Mouse (Mus musculus): ENCODE measurements around the gene Rsbn1l. TPM values are rescaled to one million over a fixed set of nuclear protein-coding genes. Genes with fewer than 3 reads are reported as not detected.

Gene Rsbn1l
- polyA plus RNA-seq, 1 experiment = 6.1 TPM

- Histone ChIP-seq H3K4me1 (ENCODE audit: control insufficient read depth, insufficient read depth, insufficient read length) (peaks cover 49% of the 10 kb centered on the region), H3K27me3 (ENCODE audit: control insufficient read depth, insufficient read depth, low read length) (no peaks in the 10 kb centered on the region), H3K27ac (ENCODE audit: insufficient read depth, low read length) (0 out of 2 replicates have a peak overlapping the region, but pooled peaks have one; percentile 3), H3K36me3 (ENCODE audit: control insufficient read depth, insufficient read depth, low read length) (no peaks in the 10 kb centered on the region), H3K4me3 (ENCODE audit: extremely low read depth, insufficient read depth, insufficient read length) (no peak overlapping the region)
- TF ChIP-seq POLR2A (IDR thresholded peaks at IDR 0.05; ENCODE audit: low read depth, low read length) (no peak), CTCF (IDR thresholded peaks at IDR 0.05; ENCODE audit: extremely low read depth, insufficient read depth, insufficient read length, insufficient replicate concordance) (no peak)
- no peak for DNase-seq (ENCODE audit: low read depth in 1 of 2, low spot score in 2 of 2)
- WGBS = 48% methylated on average over 3 of the region's 3 CpGs
These were observed 13.7 kb downstream of the Rsbn1l start for GRCm38 (mm10) chr5:20942523-20942922.

GRCm38 (mm10) chr5:20941205-20941604, 15.0 kb downstream of the Rsbn1l start:
- 0% methylated on average over 5 of the region's 5 CpGs for WGBS
- TF ChIP-seq POLR2A (IDR thresholded peaks at IDR 0.05; ENCODE audit: low read depth, low read length) (no peak), CTCF (IDR thresholded peaks at IDR 0.05; ENCODE audit: extremely low read depth, insufficient read depth, insufficient read length, insufficient replicate concordance) (no peak)
- peaks cover 42% of the 10 kb centered on the region for H3K4me1 ChIP-seq (ENCODE audit: control insufficient read depth, insufficient read depth, insufficient read length)
- H3K27me3 ChIP-seq (ENCODE audit: control insufficient read depth, insufficient read depth, low read length) = no peaks in the 10 kb centered on the region
- DNase-seq (ENCODE audit: low read depth in 1 of 2, low spot score in 2 of 2) = peak in 1 of 2 experiments; percentile 23
- H3K36me3 ChIP-seq (ENCODE audit: control insufficient read depth, insufficient read depth, low read length) = no peaks in the 10 kb centered on the region
- peak overlapping the region; percentile 45; the same call in 1 of the 2 replicates for H3K27ac ChIP-seq (ENCODE audit: insufficient read depth, low read length)
- no peak overlapping the region for H3K4me3 ChIP-seq (ENCODE audit: extremely low read depth, insufficient read depth, insufficient read length)

DNA sequence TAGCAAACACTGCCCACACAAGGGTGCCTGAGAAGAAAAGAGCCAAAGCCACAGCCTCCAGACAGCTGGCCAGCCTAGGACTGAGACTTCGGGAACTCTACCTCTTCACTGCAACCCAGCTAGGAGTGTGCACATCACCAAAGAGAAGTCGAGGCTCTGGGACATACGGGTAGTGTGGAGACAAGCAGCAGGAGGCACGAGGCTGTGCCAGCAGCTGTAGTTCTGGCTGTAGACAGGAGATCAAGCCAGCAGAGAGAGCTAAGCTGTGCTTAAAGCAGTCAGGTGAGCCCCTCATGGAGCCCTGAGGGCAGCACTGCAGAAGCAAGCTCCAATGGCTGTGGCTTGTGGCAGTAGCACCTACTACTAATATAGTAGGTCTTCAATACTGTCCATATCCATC, 15.5 kb downstream of the Rsbn1l start:
- peaks cover 44% of the 10 kb centered on the region for H3K4me1 ChIP-seq (ENCODE audit: control insufficient read depth, insufficient read depth, insufficient read length)

GRCm38 (mm10) chr5:20940040-20940571, 16.1 kb downstream of the Rsbn1l start:
- no peaks in the 10 kb centered on the region for H3K27me3 ChIP-seq (ENCODE audit: control insufficient read depth, insufficient read depth, low read length)
- H3K27ac ChIP-seq (ENCODE audit: insufficient read depth, low read length) = no peak overlapping the region
- 91% methylated on average over 6 of the region's 6 CpGs for WGBS
- TF ChIP-seq CTCF (IDR thresholded peaks at IDR 0.05; ENCODE audit: extremely low read depth, insufficient read depth, insufficient read length, insufficient replicate concordance) = no peak
- TF ChIP-seq POLR2A (IDR thresholded peaks at IDR 0.05; ENCODE audit: low read depth, low read length) = no peak
- DNase-seq (ENCODE audit: low read depth in 1 of 2, low spot score in 2 of 2) = no peak
- H3K4me3 ChIP-seq (ENCODE audit: extremely low read depth, insufficient read depth, insufficient read length) = no peak overlapping the region
- peaks cover 40% of the 10 kb centered on the region for H3K4me1 ChIP-seq (ENCODE audit: control insufficient read depth, insufficient read depth, insufficient read length)
- H3K36me3 ChIP-seq (ENCODE audit: control insufficient read depth, insufficient read depth, low read length) = no peaks in the 10 kb centered on the region

More for the DNA sequence above, 15.5 kb downstream of the Rsbn1l start:
- DNase-seq (ENCODE audit: low read depth in 1 of 2, low spot score in 2 of 2) = no peak
- Histone ChIP-seq H3K27ac (ENCODE audit: insufficient read depth, low read length) (peak overlapping the region; percentile 36; the same call in 1 of the 2 replicates), H3K36me3 (ENCODE audit: control insufficient read depth, insufficient read depth, low read length) (no peaks in the 10 kb centered on the region), H3K27me3 (ENCODE audit: control insufficient read depth, insufficient read depth, low read length) (no peaks in the 10 kb centered on the region), H3K4me3 (ENCODE audit: extremely low read depth, insufficient read depth, insufficient read length) (no peak overlapping the region)
- 48% methylated on average over 4 of the region's 4 CpGs for WGBS
- no peak for TF ChIP-seq CTCF (IDR thresholded peaks at IDR 0.05; ENCODE audit: extremely low read depth, insufficient read depth, insufficient read length, insufficient replicate concordance)
- no peak for TF ChIP-seq POLR2A (IDR thresholded peaks at IDR 0.05; ENCODE audit: low read depth, low read length)

DNA sequence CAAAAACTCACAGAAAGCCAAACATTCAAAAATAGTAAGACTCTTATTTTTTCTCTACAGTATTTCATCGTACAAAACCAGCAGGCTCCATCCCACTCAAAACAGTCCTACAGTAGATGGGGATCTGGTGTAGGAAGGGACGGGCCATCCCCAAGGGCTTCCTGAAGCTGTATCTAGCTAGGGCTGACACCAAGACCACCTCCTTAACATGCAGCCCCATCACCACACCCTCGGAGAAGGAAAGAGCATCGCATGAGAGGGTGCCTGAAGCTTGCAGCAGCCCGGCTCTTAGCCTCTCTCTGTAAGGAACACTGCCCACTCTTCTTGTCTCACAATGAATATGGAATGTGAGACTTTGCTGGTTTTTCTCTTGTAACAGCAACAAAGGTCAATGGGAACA, 17.7 kb downstream of the Rsbn1l start:
- no peak for TF ChIP-seq CTCF (IDR thresholded peaks at IDR 0.05; ENCODE audit: extremely low read depth, insufficient read depth, insufficient read length, insufficient replicate concordance)
- TF ChIP-seq POLR2A (IDR thresholded peaks at IDR 0.05; ENCODE audit: low read depth, low read length) = no peak
- Histone ChIP-seq H3K4me3 (ENCODE audit: extremely low read depth, insufficient read depth, insufficient read length) (no peak overlapping the region; the same call in 1 of the 2 replicates), H3K36me3 (ENCODE audit: control insufficient read depth, insufficient read depth, low read length) (no peaks in the 10 kb centered on the region), H3K27ac (ENCODE audit: insufficient read depth, low read length) (peak overlapping the region; percentile 14), H3K27me3 (ENCODE audit: control insufficient read depth, insufficient read depth, low read length) (no peaks in the 10 kb centered on the region), H3K4me1 (ENCODE audit: control insufficient read depth, insufficient read depth, insufficient read length) (peaks cover 36% of the 10 kb centered on the region)
- DNase-seq (ENCODE audit: low read depth in 1 of 2, low spot score in 2 of 2) = no peak
- WGBS = 23% methylated on average over 5 of the region's 5 CpGs

DNA sequence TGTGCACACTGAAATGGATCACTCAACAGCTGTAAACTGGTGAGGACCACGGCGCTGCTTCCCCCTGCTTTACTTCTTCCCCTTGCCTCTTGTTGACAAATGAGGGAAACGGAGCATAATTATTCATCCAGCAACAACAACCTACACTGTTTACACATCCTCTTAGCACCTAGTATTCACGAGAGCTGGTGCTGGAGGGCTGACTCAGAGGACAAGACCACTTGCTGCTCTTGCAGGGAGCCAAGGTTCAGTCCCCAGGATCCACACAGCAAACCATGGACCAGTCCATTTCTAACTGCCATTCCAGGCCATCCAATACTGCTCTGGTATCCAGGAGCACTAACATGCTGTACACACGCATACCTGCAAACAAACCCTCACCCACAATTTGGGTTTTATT, 20.3 kb downstream of the Rsbn1l start:
- Histone ChIP-seq H3K4me1 (ENCODE audit: control insufficient read depth, insufficient read depth, insufficient read length) (peaks cover 27% of the 10 kb centered on the region), H3K27ac (ENCODE audit: insufficient read depth, low read length) (no peak overlapping the region), H3K27me3 (ENCODE audit: control insufficient read depth, insufficient read depth, low read length) (no peaks in the 10 kb centered on the region), H3K36me3 (ENCODE audit: control insufficient read depth, insufficient read depth, low read length) (no peaks in the 10 kb centered on the region), H3K4me3 (ENCODE audit: extremely low read depth, insufficient read depth, insufficient read length) (no peak overlapping the region)
- 63% methylated on average over 5 of the region's 5 CpGs for WGBS
- no peak for TF ChIP-seq CTCF (IDR thresholded peaks at IDR 0.05; ENCODE audit: extremely low read depth, insufficient read depth, insufficient read length, insufficient replicate concordance)
- TF ChIP-seq POLR2A (IDR thresholded peaks at IDR 0.05; ENCODE audit: low read depth, low read length) = no peak
- DNase-seq (ENCODE audit: low read depth in 1 of 2, low spot score in 2 of 2) = no peak

DNA sequence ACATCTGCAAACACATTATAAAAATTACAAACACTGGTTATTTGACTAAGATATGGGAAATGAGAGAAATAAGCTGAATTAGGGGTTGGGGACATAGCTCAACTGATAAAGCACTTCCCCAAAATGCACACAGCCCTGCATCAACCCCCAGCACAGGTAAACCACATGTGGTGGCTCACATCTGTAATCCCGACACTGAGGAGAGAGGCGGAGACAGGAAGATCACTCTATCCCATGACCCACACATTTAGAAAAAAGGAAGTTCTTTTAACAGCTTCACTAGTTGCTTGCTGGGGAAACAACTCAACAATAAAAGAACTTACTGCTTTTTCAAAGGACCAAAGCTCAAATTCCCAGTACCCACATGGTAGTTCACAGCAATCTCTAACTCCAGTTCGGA, 23.6 kb downstream of the Rsbn1l start:
- DNase-seq (ENCODE audit: low read depth in 1 of 2, low spot score in 2 of 2) = peak in 1 of 2 experiments; percentile 73
- WGBS = 11% methylated on average over 3 of the region's 3 CpGs
- Histone ChIP-seq H3K4me3 (ENCODE audit: extremely low read depth, insufficient read depth, insufficient read length) (no peak overlapping the region), H3K27me3 (ENCODE audit: control insufficient read depth, insufficient read depth, low read length) (no peaks in the 10 kb centered on the region), H3K4me1 (ENCODE audit: control insufficient read depth, insufficient read depth, insufficient read length) (peaks cover 10% of the 10 kb centered on the region), H3K27ac (ENCODE audit: insufficient read depth, low read length) (0 out of 2 replicates have a peak overlapping the region, but pooled peaks have one; percentile 11), H3K36me3 (ENCODE audit: control insufficient read depth, insufficient read depth, low read length) (no peaks in the 10 kb centered on the region)
- no peak for TF ChIP-seq POLR2A (IDR thresholded peaks at IDR 0.05; ENCODE audit: low read depth, low read length)

All from spleen, adult 2 months (tissue).